Comparison of ENCODE assay signal across 8 mouse cellular contexts in the genomic region with DNA sequence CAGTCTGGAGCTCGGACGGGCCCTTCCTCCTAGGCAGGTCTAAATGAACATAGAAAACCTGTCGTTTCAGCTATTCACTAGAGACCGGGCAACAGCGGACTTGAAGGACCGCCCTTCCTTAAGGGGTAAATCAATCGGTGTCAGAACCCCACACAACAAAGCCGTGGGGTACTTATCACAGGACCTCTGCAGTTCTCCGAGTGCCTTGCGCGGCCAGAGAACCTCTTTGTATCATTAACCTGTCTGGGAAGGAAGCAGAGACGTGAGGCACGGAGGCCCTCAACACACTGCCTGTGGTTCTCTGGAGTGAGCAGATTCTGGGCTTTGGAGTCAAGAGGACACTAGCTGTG. TPM values are rescaled to one million over a fixed set of nuclear protein-coding genes. Genes with fewer than 3 reads are reported as not detected.
DNase-seq lines count a peak whose midpoint lies in the region; ATAC-seq and TF ChIP-seq lines count a peak whose summit lies in the region.

No protein-coding gene starts in this region.

- peak overlapping the region; percentile 66 for H3K27ac ChIP-seq in embryonic facial prominence, embryonic 11.5 days (replicated peaks; ENCODE audit: low read depth, low read length)
- peak overlapping the region; percentile 88 for H3K27ac ChIP-seq in hindbrain, postnatal 0 days
- peak overlapping the region; percentile 74 for H3K27ac ChIP-seq in midbrain, embryonic 11.5 days (ENCODE audit: low read depth, low read length)

- H3K9me3 ChIP-seq in embryonic facial prominence, embryonic 11.5 days (replicated peaks; ENCODE audit: control insufficient read depth, low read length): no peaks in the 10 kb centered on the region
- H3K9me3 ChIP-seq in hindbrain, postnatal 0 days (ENCODE audit: low read length): no peaks in the 10 kb centered on the region
- H3K9me3 ChIP-seq in midbrain, embryonic 11.5 days (ENCODE audit: control insufficient read depth, low read length): no peaks in the 10 kb centered on the region

- intact Hi-C loops in left cerebral cortex, postnatal 25 days (cut with DNase I): loop anchor here (10.0 kb wide), 1 partner anchor 142 kb away; no protein-coding TSS in a partner anchor

- peak overlapping the region; percentile 83 for H3K9ac ChIP-seq in embryonic facial prominence, embryonic 11.5 days (replicated peaks; ENCODE audit: low read length)
- peak overlapping the region; percentile 59 for H3K9ac ChIP-seq in hindbrain, postnatal 0 days (replicated peaks; ENCODE audit: low read length)
- H3K9ac ChIP-seq in midbrain, embryonic 11.5 days (ENCODE audit: low read length): peak overlapping the region; percentile 92

- no peak for TF ChIP-seq CTCF in lung, adult 2 months (IDR thresholded peaks at IDR 0.05; ENCODE audit: insufficient read depth, low read length)
- TF ChIP-seq CTCF in hindbrain, postnatal 0 days (IDR thresholded peaks at IDR 0.05; ENCODE audit: low read depth): no peak

- H3K36me3 ChIP-seq in embryonic facial prominence, embryonic 11.5 days (replicated peaks; ENCODE audit: control insufficient read depth, insufficient read depth, low read depth, low read length): no peaks in the 10 kb centered on the region; the same call in none of the 2 replicates
- H3K36me3 ChIP-seq in hindbrain, postnatal 0 days (ENCODE audit: insufficient read depth, low read length): peaks cover 5% of the 10 kb centered on the region; the same call in 1 of the 2 replicates
- no peaks in the 10 kb centered on the region for H3K36me3 ChIP-seq in midbrain, embryonic 11.5 days (ENCODE audit: control insufficient read depth, insufficient read depth, low read length)

- H3K4me1 ChIP-seq in lung, adult 2 months (ENCODE audit: control insufficient read depth, insufficient read depth, low read length): peaks cover 8% of the 10 kb centered on the region; the same call in 1 of the 2 replicates
- H3K4me1 ChIP-seq in embryonic facial prominence, embryonic 11.5 days (ENCODE audit: control insufficient read depth, insufficient read depth, low read length): no peaks in the 10 kb centered on the region
- peaks cover 15% of the 10 kb centered on the region for H3K4me1 ChIP-seq in hindbrain, postnatal 0 days (ENCODE audit: insufficient read depth, low read length)
- H3K4me1 ChIP-seq in midbrain, embryonic 11.5 days (ENCODE audit: control insufficient read depth, insufficient read depth, low read length): peaks cover 12% of the 10 kb centered on the region

- peak overlapping the region; percentile 75 for H3K4me2 ChIP-seq in embryonic facial prominence, embryonic 11.5 days (ENCODE audit: low read depth, low read length)
- peak overlapping the region; percentile 92 for H3K4me2 ChIP-seq in hindbrain, postnatal 0 days (ENCODE audit: low read depth, low read length)
- H3K4me2 ChIP-seq in midbrain, embryonic 11.5 days: peak overlapping the region; percentile 87

- WGBS in lung, adult 2 months: 1% methylated on average over 13 of the region's 13 CpGs
- 0% methylated on average over 13 of the region's 13 CpGs for WGBS in embryonic facial prominence, embryonic 11.5 days
- 2% methylated on average over 13 of the region's 13 CpGs for WGBS in hindbrain, postnatal 0 days
- 1% methylated on average over 13 of the region's 13 CpGs for WGBS in midbrain, embryonic 11.5 days

- no peak for TF ChIP-seq POLR2A in lung, adult 2 months (IDR thresholded peaks at IDR 0.05; ENCODE audit: borderline replicate concordance, extremely low read depth, low read depth, low read length)

- ATAC-seq in embryonic facial prominence, embryonic 11.5 days (replicated peaks; ENCODE audit: insufficient number of reproducible peaks, low FRiP score, low TSS enrichment, low read depth): peak; percentile 2
- no peak for ATAC-seq in hindbrain, postnatal 0 days
- ATAC-seq in midbrain, embryonic 11.5 days (ENCODE audit: low FRiP score): peak; percentile 18; the same call in 1 of the 2 replicates

- H3K27me3 ChIP-seq in embryonic facial prominence, embryonic 11.5 days (ENCODE audit: control insufficient read depth, insufficient read depth, low read length): no peaks in the 10 kb centered on the region
- no peaks in the 10 kb centered on the region for H3K27me3 ChIP-seq in hindbrain, postnatal 0 days (ENCODE audit: insufficient read depth, low read length)
- H3K27me3 ChIP-seq in midbrain, embryonic 11.5 days (ENCODE audit: control insufficient read depth, insufficient read depth, low read length): no peaks in the 10 kb centered on the region

- no peak for DNase-seq in lung, adult 2 months
- DNase-seq in lung, postnatal 36 days: no peak
- DNase-seq in embryonic facial prominence, embryonic 11.5 days (ENCODE audit: low spot score): no peak
- no peak for DNase-seq in hindbrain, postnatal 0 days (ENCODE audit: low spot score)
- DNase-seq in midbrain, embryonic 11.5 days (ENCODE audit: low spot score, missing footprints): peak; percentile 96
- DNase-seq in retina, embryonic 14.5 days (ENCODE audit: low spot score): no peak
- DNase-seq in left cerebral cortex, postnatal 25 days (ENCODE audit: low spot score in 2 of 2): no peak
- DNase-seq in spleen, adult 18-20 months: no peak

- peak overlapping the region; percentile 99 for H3K4me3 ChIP-seq in lung, adult 2 months (replicated peaks; ENCODE audit: extremely low read depth, low read depth, low read length)
- H3K4me3 ChIP-seq in embryonic facial prominence, embryonic 11.5 days (ENCODE audit: low read depth, low read length): peak overlapping the region; percentile 60
- H3K4me3 ChIP-seq in hindbrain, postnatal 0 days (ENCODE audit: low read length): peak overlapping the region; percentile 73
- H3K4me3 ChIP-seq in midbrain, embryonic 11.5 days (ENCODE audit: low read depth, low read length): peak overlapping the region; percentile 60

RNA-seq across cellular contexts. Expression of a gene that starts 0.6 kb away (rescaled TPM):
- polyA plus RNA-seq in lung, adult 2 months (2012; rRNA removed): 47.8 and 55.4 TPM in 2 replicates
- polyA plus RNA-seq in embryonic facial prominence, embryonic 11.5 days (2014; fragmentation: Nextera tagmentation; extraction: Ambion mirVana): 38.7 and 46.8 TPM in 2 replicates
- total RNA-seq in hindbrain, postnatal 0 days (2014; rRNA removed): 33.1 and 44.4 TPM in 2 replicates
- polyA plus RNA-seq in hindbrain, postnatal 0 days (2015; fragmentation: Nextera tagmentation; extraction: Ambion mirVana): 25.7 and 28.5 TPM in 2 replicates
- 36.3 and 38.0 TPM in 2 replicates for polyA plus RNA-seq in midbrain, embryonic 11.5 days (2014; fragmentation: Nextera tagmentation; extraction: Ambion mirVana)
- total RNA-seq in left cerebral cortex, postnatal 25 days (2021): 10 to 100 TPM; 26.8 to 31.0 TPM

RNA-seq across cellular contexts. Expression of a gene that starts 0.7 kb away (rescaled TPM):
- 7.7 and 8.2 TPM in 2 replicates for polyA plus RNA-seq in lung, adult 2 months (2012; rRNA removed)
- 17.8 and 18.9 TPM in 2 replicates for polyA plus RNA-seq in embryonic facial prominence, embryonic 11.5 days (2014; fragmentation: Nextera tagmentation; extraction: Ambion mirVana)
- 18.9 and 19.1 TPM in 2 replicates for total RNA-seq in hindbrain, postnatal 0 days (2014; rRNA removed)
- polyA plus RNA-seq in hindbrain, postnatal 0 days (2015; fragmentation: Nextera tagmentation; extraction: Ambion mirVana): 14.5 and 15.7 TPM in 2 replicates
- polyA plus RNA-seq in midbrain, embryonic 11.5 days (2014; fragmentation: Nextera tagmentation; extraction: Ambion mirVana): 19.0 and 23.1 TPM in 2 replicates
- total RNA-seq in left cerebral cortex, postnatal 25 days (2021): 10 to 100 TPM; 12.6 to 12.8 TPM

RNA-seq across cellular contexts. Expression of a gene that starts 35.1 kb away (rescaled TPM):
- 89.5 and 94.0 TPM in 2 replicates for polyA plus RNA-seq in lung, adult 2 months (2012; rRNA removed)
- 52.1 and 52.6 TPM in 2 replicates for polyA plus RNA-seq in embryonic facial prominence, embryonic 11.5 days (2014; fragmentation: Nextera tagmentation; extraction: Ambion mirVana)
- total RNA-seq in hindbrain, postnatal 0 days (2014; rRNA removed): 120 and 127 TPM in 2 replicates
- polyA plus RNA-seq in hindbrain, postnatal 0 days (2015; fragmentation: Nextera tagmentation; extraction: Ambion mirVana): 105 and 110 TPM in 2 replicates
- polyA plus RNA-seq in midbrain, embryonic 11.5 days (2014; fragmentation: Nextera tagmentation; extraction: Ambion mirVana): 82.5 and 85.0 TPM in 2 replicates
- total RNA-seq in left cerebral cortex, postnatal 25 days (2021): 10 to 100 TPM; 13.2 to 19.4 TPM

RNA-seq across cellular contexts. Expression of a gene that starts 43.7 kb away (rescaled TPM):
- 0.23 TPM in 1 of 2 replicates, not detected in the other for polyA plus RNA-seq in lung, adult 2 months (2012; rRNA removed)
- polyA plus RNA-seq in embryonic facial prominence, embryonic 11.5 days (2014; fragmentation: Nextera tagmentation; extraction: Ambion mirVana): not detected in 2 replicates
- not detected in 2 replicates for total RNA-seq in hindbrain, postnatal 0 days (2014; rRNA removed)
- polyA plus RNA-seq in hindbrain, postnatal 0 days (2015; fragmentation: Nextera tagmentation; extraction: Ambion mirVana): not detected in 2 replicates
- not detected in 2 replicates for polyA plus RNA-seq in midbrain, embryonic 11.5 days (2014; fragmentation: Nextera tagmentation; extraction: Ambion mirVana)
- not detected for total RNA-seq in left cerebral cortex, postnatal 25 days (2021)
